Mouse (Mus musculus) frontal cortex, postnatal 36 days (tissue): ENCODE data around the gene Gmcl1.

Experiments
- DNase-seq, 2 experiments: peaks; one replicate each; pipeline ENCODE4 v3.0.0; 2022; ENCODE audit warnings: low spot score in 2 of 2

Gmcl1 gene

DNA sequence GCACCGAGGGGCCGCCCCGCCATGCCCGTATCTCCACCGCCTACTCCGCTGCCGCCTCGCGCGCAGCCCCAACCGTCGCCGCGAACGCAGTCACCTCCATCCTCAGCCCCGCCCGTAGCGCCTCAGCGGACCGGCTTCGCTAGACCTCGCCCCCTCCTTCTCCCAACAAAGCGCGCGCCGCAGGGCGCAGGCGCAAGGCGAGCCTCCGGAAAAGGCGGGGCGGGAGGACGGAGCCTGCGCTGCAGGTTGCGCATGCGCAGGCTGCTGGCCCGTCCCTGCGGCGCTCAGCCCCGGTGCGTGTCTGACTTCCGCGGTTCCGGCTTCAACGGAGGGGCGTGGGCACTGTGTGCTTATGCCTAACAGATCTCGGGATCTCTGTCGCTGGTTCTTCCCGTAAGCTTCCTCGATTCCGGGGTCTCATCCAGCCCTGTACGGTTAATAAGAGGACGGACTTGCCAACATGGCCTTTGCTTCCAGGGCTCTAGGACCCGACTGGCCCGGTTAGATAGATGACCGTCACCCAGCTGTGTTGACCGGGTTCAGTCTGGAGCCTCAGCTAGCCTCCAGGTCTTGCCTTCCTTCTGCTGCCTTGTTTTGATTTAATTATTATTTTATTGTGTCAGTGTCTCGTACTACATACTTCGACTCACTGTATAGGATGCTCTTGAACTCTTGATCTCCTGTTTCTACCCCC is at the start of gene Gmcl1:
Gmcl1 (minus strand) TSS at position 201 of the 694 bp plus-strand sequence.
- DNase-seq: peak; percentile 91

DNA sequence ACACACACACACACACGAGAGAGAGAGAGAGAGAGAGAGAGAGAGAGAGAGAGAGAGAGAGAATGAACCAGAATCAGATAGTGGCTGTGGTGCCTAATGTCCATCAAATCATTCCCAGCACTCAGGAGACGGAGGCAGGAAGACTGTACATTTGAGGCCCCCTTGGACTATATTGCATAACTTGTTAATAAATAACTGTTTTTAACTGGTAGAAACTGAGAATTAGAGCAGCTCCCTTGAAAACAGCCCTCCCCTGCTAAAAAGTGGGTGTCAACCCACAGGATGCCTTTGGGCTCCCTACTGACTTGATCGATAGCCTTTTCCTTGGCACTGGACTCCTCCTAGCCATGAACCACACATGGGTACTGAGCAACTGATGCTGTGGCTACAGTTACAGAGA is 49.2 kb upstream of the Gmcl1 start:
- no peak for DNase-seq

DNA sequence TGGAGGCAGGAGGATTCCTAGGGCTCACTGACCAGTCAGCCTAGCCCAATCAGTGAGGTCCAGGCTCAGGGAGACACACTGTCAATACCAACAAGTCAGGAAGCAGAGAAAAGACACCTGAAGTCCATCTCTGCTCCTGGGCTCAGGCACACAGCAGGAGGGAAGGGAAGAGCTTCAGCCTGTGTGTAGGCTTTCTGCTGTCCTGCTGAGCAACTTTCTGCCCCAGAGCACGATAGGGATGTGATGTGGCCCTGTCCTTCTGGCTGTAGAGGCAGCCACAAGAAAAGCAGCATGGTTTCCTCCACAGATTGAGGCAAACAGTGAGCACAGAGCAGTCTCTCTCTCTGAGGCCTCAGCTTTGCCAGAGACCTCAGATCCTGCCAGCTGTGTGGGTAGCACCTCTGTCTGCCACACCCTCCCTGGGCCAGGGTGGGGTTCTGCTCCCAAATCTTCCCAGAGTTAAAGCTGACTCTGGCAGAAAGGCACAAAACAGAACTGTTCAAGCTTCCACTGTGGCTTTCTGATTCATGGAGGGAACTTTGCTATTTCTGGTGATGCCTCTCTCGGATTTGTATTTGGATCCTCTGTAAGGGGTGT is 48.3 kb upstream of the Gmcl1 start:
- no peak for DNase-seq

DNA sequence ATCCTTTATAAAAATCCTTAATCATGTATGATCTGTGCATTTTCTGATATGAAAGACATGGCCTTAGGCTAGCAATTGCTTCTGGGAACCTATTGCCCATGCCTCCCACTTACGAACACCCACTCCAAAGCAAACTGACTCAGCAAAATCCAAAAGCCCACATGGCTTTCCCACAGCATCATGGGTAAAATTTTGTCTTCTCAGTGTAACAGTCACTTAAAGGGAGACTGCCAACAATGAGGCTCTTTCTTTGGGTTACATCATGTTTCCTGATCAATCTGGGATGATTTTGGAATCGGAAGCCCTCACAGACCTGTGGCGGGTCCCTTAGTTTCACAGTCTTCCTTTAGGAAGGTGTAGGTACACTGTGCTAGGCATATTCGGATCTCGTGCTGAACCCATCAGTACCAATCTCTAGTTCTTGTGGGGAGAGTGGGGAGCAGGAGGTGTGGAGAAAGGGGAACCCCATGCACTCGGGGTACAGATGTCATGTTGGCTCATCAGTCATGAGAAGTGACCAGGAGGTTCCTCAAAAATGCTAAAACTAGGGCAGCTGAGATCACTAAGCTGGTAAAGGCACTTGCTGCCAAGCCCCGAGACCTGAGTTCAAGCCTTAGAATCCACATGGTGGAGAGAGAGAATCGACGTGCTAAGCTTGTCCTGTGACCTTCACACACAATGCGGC is 45.9 kb upstream of the Gmcl1 start:
- no peak for DNase-seq

DNA sequence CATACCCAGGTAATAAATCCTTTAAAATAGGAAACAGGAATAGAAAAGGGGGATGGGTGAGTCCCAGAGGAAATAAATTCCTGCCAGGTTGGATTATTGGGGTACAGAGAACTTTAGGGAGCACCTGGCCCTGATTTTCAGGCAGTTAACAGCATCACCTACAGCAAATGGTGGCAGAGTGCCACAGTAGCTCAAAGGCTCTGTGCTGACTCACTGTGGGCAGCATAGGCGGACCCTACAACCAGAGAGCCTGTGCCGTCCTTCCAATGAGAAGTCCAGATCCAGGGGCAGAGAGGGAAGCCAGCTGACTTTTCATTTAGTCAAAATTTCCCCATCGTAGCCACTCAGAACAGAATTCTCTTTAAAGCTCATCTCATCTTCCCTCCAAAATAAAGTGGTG is 44.0 kb upstream of the Gmcl1 start:
- no peak for DNase-seq

DNA sequence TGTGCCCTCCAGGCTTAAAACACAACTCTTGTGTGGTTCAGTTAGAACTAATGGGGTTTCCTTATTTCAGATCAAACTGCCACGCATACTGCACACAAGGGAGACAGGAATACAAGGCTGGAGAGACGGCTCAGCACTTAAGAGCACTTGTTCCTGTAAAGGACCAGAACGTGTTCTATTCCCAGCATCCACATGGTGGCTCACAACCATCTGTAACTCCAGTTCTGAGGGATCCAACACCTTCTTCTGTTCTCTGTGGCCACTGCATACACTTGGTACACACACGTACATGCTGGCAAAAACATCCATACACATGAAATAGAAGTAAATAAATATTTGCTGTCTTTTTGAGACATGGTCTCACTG is 43.5 kb upstream of the Gmcl1 start:
- peak in 1 of 2 experiments; percentile 62 for DNase-seq

DNA sequence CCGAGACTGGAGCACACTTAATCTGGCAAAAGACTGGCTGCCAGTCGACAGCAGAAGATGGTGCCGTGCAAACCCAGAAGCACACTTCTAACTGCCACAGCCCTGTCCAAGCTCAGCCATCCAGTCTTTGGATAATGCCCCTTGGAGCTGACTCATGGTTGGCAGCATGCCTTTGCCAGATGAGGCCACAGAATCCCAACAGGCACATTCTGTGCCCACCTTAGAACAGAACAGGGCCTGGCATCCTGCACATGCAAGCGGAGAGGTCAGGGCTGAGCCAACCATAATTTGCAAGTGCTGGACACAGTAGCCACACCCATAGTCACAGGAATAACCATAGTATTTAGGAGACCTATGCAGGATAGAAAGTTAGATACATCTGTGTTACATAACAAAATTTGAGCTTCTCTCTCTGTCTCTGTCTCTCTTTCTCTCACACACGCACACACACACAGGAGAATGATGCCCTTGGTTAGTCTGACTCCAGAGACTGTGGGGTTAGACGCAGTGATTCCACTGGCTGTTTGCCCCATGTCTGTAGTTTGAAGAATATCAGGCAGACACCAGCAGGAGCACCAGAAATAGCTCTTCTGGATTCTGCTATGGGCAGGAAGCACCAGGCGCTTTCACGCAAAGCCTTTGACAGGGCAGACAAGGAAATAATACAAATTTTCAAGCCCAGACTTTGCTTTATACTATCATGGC is 43.0 kb upstream of the Gmcl1 start:
- DNase-seq: peak; percentile 30 to 43

DNA sequence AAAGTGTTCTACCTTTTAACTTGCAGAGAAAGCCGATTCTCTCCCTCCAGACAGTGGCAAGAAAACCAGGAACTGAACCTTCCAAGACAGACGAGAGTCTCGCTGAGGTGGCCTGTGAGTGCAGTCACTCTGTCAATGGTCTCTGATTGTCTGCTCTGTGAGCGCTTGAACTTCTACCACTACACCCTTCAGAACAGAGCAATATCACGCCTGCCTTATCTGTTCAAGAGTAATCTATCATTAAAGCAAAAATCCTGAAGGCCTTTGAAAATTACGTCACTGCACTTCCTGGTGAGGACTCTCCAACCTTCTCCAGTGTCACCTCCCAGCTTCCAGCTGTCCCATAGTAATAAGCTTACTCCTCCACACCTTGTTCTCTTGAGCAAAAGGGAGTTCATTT is 41.8 kb upstream of the Gmcl1 start:
- DNase-seq: no peak

DNA sequence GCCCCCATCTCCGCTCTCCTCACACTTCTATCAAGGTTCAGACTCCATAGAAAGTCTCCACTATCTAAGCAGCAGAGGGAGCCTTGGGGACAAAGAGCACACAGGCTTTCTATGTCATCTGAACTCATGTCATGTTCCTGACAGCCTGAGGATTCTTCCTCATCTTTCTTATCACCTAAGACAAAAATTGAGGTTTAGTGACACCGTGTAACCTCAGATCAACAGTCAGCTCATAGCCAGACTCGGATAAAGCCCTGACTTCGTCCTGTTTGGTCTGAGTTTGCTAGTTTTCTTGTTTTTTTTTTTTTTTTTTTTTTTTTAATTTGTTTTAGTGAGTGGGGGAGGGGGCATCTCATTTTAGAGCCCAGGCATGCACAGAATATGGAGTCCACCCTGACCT is 40.6 kb upstream of the Gmcl1 start:
- DNase-seq: no peak

DNA sequence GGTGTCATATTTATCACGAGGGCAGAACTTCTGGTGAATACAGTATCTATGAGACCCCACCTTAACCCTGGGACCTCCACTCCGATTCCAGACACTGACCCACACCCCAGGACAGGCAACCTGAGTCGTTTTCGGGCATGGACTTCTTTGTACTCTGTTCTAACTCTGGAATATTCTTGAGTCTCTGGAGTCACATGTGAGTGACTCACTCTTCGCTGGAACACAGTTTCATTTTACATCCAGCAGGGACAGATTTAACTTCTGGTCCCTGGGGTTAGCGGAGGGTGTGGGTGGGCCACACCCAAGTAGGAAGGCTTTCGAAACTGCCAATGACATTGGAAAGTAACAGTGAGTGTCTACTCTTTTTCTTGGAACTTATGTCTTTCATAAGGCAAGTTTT is 39.4 kb upstream of the Gmcl1 start:
- DNase-seq: peak; percentile 28 to 49

DNA sequence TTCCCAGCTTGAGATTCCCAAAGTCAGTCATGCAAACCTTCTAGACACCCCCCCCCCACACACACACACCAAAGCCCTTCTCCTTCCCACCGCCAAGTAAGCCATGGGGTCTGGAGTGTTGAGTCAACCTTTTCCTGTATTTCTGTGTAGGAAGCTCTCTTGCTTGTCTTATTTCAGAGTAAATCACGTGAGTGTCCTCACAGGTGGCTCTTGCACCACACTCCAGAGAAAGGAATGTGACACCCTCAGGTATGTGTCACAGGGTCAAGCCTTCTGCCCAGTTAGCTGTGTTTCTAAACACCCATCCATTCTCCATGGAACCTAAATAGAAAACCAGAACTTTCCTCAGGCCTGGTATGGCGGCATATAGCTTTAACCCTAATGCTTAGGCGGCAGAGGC is 35.8 kb upstream of the Gmcl1 start:
- DNase-seq: no peak

DNA sequence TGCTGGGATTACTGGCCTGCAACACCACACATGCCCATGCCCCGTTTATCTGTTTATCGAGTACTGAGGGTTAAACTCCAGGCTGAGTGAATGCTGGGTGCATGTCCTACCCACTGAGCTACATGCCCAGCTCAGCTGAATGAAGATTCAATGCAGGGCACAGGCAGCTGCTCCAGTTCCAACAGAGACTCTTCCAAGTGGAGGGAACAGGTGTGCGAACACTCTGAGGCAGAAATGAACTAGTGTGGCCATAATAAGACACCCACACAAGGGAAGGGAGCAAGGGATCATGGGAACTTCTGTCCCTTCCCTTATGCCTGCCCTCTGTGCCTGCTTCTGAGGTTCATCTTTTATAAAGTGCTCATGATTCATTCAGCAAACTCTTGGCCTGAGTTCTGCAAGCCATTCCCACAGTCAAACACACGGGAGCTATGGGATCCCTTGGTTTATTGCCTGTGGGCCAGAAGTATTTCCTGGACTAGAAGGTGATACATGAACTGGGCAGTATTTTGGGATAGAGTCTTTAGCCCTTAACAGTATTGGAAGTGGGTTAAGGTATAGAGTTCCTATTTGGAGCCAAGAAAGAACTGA is 35.1 kb upstream of the Gmcl1 start:
- DNase-seq: no peak

DNA sequence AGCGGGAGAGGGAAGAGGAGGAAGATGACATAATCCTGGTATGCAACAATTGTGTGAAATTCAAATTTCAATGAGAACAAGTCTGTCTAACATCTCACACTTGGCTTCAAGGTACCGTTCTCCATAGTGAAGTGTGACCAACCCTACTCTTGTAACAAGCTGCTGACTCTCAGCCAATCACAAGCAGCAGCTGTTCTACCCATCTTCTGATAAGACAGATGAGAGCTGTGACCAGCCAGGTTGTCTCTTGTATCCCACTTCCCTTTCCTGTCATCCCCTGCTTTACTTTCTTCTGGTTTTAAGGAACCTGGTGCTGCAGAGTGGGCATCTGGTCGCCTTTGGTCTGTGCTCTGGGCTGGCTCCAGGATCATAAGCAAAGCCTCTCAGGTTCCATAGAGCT is 34.3 kb upstream of the Gmcl1 start:
- no peak for DNase-seq

DNA sequence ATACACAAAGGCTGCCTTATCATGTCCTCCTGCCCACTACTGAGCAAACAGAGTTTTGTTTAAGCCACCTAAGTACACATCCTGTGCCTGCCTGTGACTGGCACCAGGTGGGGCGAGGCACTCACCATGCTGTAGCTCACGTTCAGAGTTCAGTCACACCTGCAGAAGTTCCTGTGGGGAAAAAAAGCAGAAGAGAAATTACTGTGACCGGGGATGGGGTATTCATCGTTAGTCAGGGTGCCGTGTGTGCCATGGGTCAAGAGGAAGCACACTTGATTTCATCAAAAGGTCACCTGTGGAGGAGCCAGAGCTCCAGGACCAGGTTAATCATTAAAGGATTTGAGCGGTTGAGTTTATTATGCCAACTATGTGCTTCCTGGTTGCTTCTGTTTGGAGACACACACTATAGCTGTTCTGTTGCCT is 32.5 kb upstream of the Gmcl1 start:
- DNase-seq: no peak

DNA sequence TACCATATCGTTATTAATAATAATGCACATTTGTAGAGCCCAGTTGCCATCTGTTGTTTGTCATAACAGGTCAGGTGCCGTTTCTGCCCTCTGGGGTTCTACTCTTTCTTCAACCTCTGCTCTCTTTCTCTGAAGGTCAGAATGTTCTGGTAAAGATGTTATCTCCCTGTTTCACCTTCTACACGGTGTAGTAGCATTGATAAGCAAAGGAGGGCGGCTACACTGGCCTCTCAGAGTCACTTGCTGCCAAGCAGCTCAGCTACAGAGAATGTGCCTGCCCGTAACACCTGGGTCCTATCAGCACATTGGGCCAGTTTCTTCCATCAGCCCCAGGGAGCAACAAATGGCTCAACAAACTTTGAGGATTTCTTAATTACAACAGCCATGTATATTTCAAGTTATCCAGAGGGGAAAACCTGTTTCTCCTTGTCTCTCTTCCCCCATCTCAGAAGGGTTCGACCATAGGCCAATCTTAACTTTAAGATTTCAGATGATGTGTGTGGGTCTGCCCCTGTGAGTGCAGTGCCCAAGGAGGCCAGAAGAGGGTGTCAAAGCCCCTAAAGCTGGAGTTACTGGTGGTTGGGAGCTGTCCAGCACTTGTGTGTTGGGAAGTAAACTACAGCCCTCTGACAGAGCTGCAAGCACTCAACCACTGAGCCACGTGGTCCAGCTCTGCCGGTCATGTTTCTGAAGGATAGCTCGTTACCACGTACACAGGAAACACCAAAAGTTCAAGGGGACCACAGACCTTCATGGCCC is 21.1 kb upstream of the Gmcl1 start:
- DNase-seq: no peak

DNA sequence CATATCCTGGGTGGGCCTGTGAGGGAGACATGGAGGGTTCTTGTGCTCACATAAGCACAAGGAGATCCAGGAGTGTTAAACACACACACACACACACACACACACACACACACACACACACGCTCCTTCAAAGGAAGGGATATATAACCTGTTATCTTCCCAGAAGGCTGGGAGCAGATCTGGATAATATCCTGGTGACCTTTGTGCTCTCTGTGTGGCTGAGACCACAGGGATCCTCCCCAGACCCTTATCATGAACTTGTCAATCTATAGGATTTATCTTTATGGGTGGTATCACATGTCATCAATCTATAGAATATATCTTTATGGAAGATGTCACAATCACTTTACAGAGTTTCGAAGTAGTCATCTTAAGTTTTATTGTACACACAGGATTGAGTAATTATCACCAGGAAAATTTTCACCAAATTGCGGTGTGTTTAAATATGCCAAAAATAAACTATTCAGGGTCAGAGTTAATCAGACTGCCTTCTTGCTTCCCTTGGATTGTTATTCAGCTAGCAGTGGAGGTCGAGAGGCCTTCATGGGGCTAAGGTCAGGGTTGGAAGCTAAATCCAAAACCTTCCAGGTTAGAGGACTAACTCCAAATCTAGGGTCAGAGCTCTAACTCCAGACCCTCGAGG is 19.8 kb upstream of the Gmcl1 start:
- DNase-seq: no peak

DNA sequence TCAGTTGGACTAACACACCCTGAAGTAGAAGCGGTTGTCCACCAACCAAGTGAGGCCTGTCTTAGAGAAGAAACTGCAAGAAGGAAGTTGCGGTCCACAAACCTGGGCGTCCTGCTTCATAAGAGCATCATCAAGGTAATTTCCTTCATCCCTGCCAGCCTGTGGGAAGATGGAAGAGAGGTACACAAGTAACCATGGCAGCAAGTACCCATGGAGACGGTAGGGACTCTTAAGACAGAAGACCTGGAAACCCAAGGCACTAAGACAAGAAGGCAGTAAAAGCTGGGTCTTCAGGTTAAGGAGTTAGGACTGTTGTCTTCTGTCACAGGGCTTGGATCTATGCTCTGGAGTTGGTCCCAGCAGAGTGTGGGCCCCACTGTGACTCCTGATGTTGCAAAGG is 17.8 kb upstream of the Gmcl1 start:
- no peak for DNase-seq

DNA sequence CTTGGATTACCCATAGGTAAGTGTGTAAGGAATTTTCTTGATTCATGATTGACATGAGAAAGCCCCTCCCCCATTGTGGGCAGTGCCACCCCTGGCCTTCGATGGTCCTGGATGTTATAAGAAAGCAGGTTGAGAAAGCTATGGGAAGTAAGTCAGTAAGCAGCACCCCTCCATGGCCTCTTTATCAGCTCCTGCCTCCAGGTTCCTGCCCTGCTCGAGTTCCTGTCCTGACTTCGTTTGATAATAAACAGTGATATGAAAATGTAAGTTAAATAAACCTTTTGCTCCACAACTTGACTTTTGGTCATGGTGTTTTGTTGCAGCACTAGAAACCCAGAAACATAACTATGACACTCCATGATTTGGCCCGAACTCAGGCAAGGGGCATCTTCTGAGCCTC is 16.6 kb upstream of the Gmcl1 start:
- no peak for DNase-seq

DNA sequence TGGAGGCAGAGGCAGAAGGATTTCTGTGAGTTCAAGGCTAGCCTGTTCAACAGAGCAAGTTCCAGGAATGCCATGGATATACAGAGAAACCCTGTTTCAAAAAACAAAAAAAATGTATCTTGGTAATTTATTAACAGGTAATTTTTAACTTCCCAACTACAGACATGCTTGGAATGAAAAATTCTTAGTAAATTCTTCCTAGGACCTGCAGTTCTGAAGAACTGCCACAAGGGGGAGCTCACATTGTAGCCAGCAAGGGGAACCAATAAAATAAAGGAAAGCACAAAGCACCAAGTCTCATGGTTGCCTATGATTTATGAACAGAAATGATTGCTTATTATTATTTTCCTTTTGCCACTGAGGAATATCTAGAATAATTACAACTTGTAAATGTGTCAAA is 14.0 kb upstream of the Gmcl1 start:
- DNase-seq: peak; percentile 19 to 52

DNA sequence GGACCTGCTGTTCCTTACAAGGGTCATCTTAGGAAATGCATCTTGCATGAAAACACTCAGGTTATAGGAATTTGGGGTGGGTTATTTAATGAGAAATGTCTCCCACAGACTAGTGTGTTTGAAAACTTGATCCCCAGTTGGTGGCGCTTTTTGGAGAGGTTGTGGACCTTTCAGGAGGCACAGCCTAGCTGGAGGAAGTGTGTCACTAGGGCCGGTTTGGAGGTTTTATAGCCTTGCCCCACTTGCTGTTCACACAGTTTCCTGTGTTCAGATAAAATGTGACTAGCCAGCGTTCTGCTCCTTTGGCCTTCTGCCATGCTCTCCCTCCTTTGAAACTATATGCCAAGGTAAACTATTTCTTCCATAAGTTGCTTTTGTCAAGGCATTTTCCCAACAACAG is 7.5 kb upstream of the Gmcl1 start:
- DNase-seq: no peak

DNA sequence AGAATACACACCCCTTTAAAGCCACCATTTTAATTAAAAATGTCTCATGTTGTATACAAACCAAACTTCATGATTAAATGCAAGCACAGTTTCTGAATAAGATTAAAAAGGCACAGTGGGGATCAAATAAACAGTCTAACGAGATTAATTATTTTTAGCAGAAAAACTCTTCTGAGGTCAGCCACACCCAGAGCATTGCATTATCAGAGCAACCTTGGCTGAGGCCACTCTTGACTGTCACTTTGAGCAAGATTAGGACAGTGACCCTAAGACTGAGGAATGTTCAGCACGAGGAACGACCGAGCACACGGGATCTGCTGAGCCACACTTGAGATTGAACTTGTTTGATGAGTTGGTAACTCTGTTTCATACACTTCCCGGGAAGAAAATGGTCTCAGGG is 3.6 kb upstream of the Gmcl1 start:
- no peak for DNase-seq
